Mouse (Mus musculus): ENCODE results near the gene Klhl25. TPM values are rescaled to one million over a fixed set of nuclear protein-coding genes. Genes with fewer than 3 reads are reported as not detected.
A peak's percentile ranks its signal among the peaks of the same experiment; 100 is the strongest.

Klhl25 gene
- polyA plus RNA-seq, 1 experiment from 2014 or later = 12.4 TPM

- H3K9me3 ChIP-seq (ENCODE audit: control insufficient read depth, low read length) = no peaks in the 10 kb centered on the region
- no peaks in the 10 kb centered on the region for H3K36me3 ChIP-seq (ENCODE audit: control insufficient read depth, insufficient read depth, low read length)
- WGBS = 85% methylated on average over 7 of the region's 7 CpGs
- H3K4me2 ChIP-seq (ENCODE audit: low read length) = no peak overlapping the region
- H3K27me3 ChIP-seq (replicated peaks; ENCODE audit: control insufficient read depth, insufficient read depth, low read length) = no peaks in the 10 kb centered on the region
- H3K4me3 ChIP-seq (ENCODE audit: low read depth, low read length) = no peak overlapping the region
- H3K4me1 ChIP-seq (replicated peaks; ENCODE audit: control insufficient read depth, insufficient read depth, low read length) = no peaks in the 10 kb centered on the region
- H3K27ac ChIP-seq (ENCODE audit: low read depth) = no peak overlapping the region
- ATAC-seq (replicated peaks; ENCODE audit: low FRiP score, low TSS enrichment, low read depth) (no peak), DNase-seq (ENCODE audit: low spot score) (no peak)
- no peak overlapping the region for H3K9ac ChIP-seq (ENCODE audit: low read length)
These were observed 27.4 kb upstream of the Klhl25 start for GRCm38 (mm10) chr7:75820687-75821086.

- WGBS = 85% methylated on average over 8 of the region's 8 CpGs
- no peaks in the 10 kb centered on the region for H3K27me3 ChIP-seq (replicated peaks; ENCODE audit: control insufficient read depth, insufficient read depth, low read length)
- no peaks in the 10 kb centered on the region for H3K9me3 ChIP-seq (ENCODE audit: control insufficient read depth, low read length)
- ATAC-seq (replicated peaks; ENCODE audit: low FRiP score, low TSS enrichment, low read depth) = no peak
- no peak overlapping the region for H3K4me2 ChIP-seq (ENCODE audit: low read length)
- H3K4me1 ChIP-seq (replicated peaks; ENCODE audit: control insufficient read depth, insufficient read depth, low read length) = no peaks in the 10 kb centered on the region; the same call in 1 of the 2 replicates
- H3K27ac ChIP-seq (ENCODE audit: low read depth) = no peak overlapping the region
- no peak overlapping the region for H3K4me3 ChIP-seq (ENCODE audit: low read depth, low read length)
- H3K9ac ChIP-seq (ENCODE audit: low read length) = no peak overlapping the region
- no peak for DNase-seq (ENCODE audit: low spot score)
- no peaks in the 10 kb centered on the region for H3K36me3 ChIP-seq (ENCODE audit: control insufficient read depth, insufficient read depth, low read length)
These were observed 25.9 kb upstream of the Klhl25 start for GRCm38 (mm10) chr7:75822087-75822668.

GRCm38 (mm10) chr7:75823071-75823470 lies 25.0 kb upstream of the Klhl25 start:
- DNase-seq (ENCODE audit: low spot score) = no peak
- no peaks in the 10 kb centered on the region for H3K9me3 ChIP-seq (ENCODE audit: control insufficient read depth, low read length)
- H3K4me2 ChIP-seq (ENCODE audit: low read length) = no peak overlapping the region
- no peak for ATAC-seq (replicated peaks; ENCODE audit: low FRiP score, low TSS enrichment, low read depth)
- no peak overlapping the region for H3K9ac ChIP-seq (ENCODE audit: low read length)
- no peak overlapping the region for H3K27ac ChIP-seq (ENCODE audit: low read depth)
- H3K4me1 ChIP-seq (replicated peaks; ENCODE audit: control insufficient read depth, insufficient read depth, low read length) = no peaks in the 10 kb centered on the region; the same call in 1 of the 2 replicates
- H3K27me3 ChIP-seq (replicated peaks; ENCODE audit: control insufficient read depth, insufficient read depth, low read length) = no peaks in the 10 kb centered on the region
- no peaks in the 10 kb centered on the region for H3K36me3 ChIP-seq (ENCODE audit: control insufficient read depth, insufficient read depth, low read length)
- WGBS = 79% methylated on average over 2 of the region's 2 CpGs
- no peak overlapping the region for H3K4me3 ChIP-seq (ENCODE audit: low read depth, low read length)

- no peaks in the 10 kb centered on the region; the same call in 1 of the 2 replicates for H3K4me1 ChIP-seq (replicated peaks; ENCODE audit: control insufficient read depth, insufficient read depth, low read length)
- no peak overlapping the region for H3K4me3 ChIP-seq (ENCODE audit: low read depth, low read length)
- ATAC-seq (replicated peaks; ENCODE audit: low FRiP score, low TSS enrichment, low read depth) (no peak), DNase-seq (ENCODE audit: low spot score) (no peak)
- WGBS = 24% methylated on average over 4 of the region's 4 CpGs
- no peak overlapping the region for H3K9ac ChIP-seq (ENCODE audit: low read length)
- no peaks in the 10 kb centered on the region for H3K9me3 ChIP-seq (ENCODE audit: control insufficient read depth, low read length)
- no peaks in the 10 kb centered on the region for H3K27me3 ChIP-seq (replicated peaks; ENCODE audit: control insufficient read depth, insufficient read depth, low read length)
- H3K27ac ChIP-seq (ENCODE audit: low read depth) = no peak overlapping the region
- no peak overlapping the region for H3K4me2 ChIP-seq (ENCODE audit: low read length)
- H3K36me3 ChIP-seq (ENCODE audit: control insufficient read depth, insufficient read depth, low read length) = no peaks in the 10 kb centered on the region
These were observed 21.6 kb upstream of the Klhl25 start for GRCm38 (mm10) chr7:75826360-75827103.

- no peaks in the 10 kb centered on the region; the same call in 1 of the 2 replicates for H3K4me1 ChIP-seq (replicated peaks; ENCODE audit: control insufficient read depth, insufficient read depth, low read length)
- no peaks in the 10 kb centered on the region for H3K27me3 ChIP-seq (replicated peaks; ENCODE audit: control insufficient read depth, insufficient read depth, low read length)
- no peak overlapping the region for H3K4me3 ChIP-seq (ENCODE audit: low read depth, low read length)
- no peaks in the 10 kb centered on the region for H3K36me3 ChIP-seq (ENCODE audit: control insufficient read depth, insufficient read depth, low read length)
- 100% methylated on average over 1 of the region's 1 CpGs for WGBS
- no peak overlapping the region for H3K4me2 ChIP-seq (ENCODE audit: low read length)
- no peak overlapping the region for H3K9ac ChIP-seq (ENCODE audit: low read length)
- no peak for ATAC-seq (replicated peaks; ENCODE audit: low FRiP score, low TSS enrichment, low read depth)
- no peak for DNase-seq (ENCODE audit: low spot score)
- H3K9me3 ChIP-seq (ENCODE audit: control insufficient read depth, low read length) = no peaks in the 10 kb centered on the region
- H3K27ac ChIP-seq (ENCODE audit: low read depth) = no peak overlapping the region
These were observed 20.8 kb upstream of the Klhl25 start for GRCm38 (mm10) chr7:75827357-75827756.

GRCm38 (mm10) chr7:75827850-75828249 lies 20.3 kb upstream of the Klhl25 start:
- Histone ChIP-seq H3K9ac (ENCODE audit: low read length) (no peak overlapping the region), H3K4me3 (ENCODE audit: low read depth, low read length) (no peak overlapping the region), H3K36me3 (ENCODE audit: control insufficient read depth, insufficient read depth, low read length) (no peaks in the 10 kb centered on the region), H3K4me2 (ENCODE audit: low read length) (no peak overlapping the region), H3K27ac (ENCODE audit: low read depth) (no peak overlapping the region), H3K27me3 (replicated peaks; ENCODE audit: control insufficient read depth, insufficient read depth, low read length) (no peaks in the 10 kb centered on the region), H3K9me3 (ENCODE audit: control insufficient read depth, low read length) (no peaks in the 10 kb centered on the region), H3K4me1 (replicated peaks; ENCODE audit: control insufficient read depth, insufficient read depth, low read length) (no peaks in the 10 kb centered on the region; the same call in 1 of the 2 replicates)
- peak; percentile 71 for ATAC-seq (replicated peaks; ENCODE audit: low FRiP score, low TSS enrichment, low read depth)
- DNase-seq (ENCODE audit: low spot score) = peak; percentile 88
- WGBS = 25% methylated on average over 10 of the region's 10 CpGs

GRCm38 (mm10) chr7:75828536-75828935 lies 19.6 kb upstream of the Klhl25 start:
- Histone ChIP-seq H3K9ac (ENCODE audit: low read length) (no peak overlapping the region), H3K36me3 (ENCODE audit: control insufficient read depth, insufficient read depth, low read length) (no peaks in the 10 kb centered on the region), H3K4me2 (ENCODE audit: low read length) (no peak overlapping the region), H3K4me1 (replicated peaks; ENCODE audit: control insufficient read depth, insufficient read depth, low read length) (no peaks in the 10 kb centered on the region; the same call in 1 of the 2 replicates), H3K9me3 (ENCODE audit: control insufficient read depth, low read length) (no peaks in the 10 kb centered on the region), H3K27ac (ENCODE audit: low read depth) (no peak overlapping the region), H3K27me3 (replicated peaks; ENCODE audit: control insufficient read depth, insufficient read depth, low read length) (no peaks in the 10 kb centered on the region), H3K4me3 (ENCODE audit: low read depth, low read length) (no peak overlapping the region)
- 88% methylated on average over 5 of the region's 5 CpGs for WGBS
- ATAC-seq (replicated peaks; ENCODE audit: low FRiP score, low TSS enrichment, low read depth) = no peak
- no peak for DNase-seq (ENCODE audit: low spot score)

GRCm38 (mm10) chr7:75830251-75831060 lies 17.7 kb upstream of the Klhl25 start:
- Histone ChIP-seq H3K27ac (ENCODE audit: low read depth) (no peak overlapping the region), H3K36me3 (ENCODE audit: control insufficient read depth, insufficient read depth, low read length) (no peaks in the 10 kb centered on the region), H3K4me1 (replicated peaks; ENCODE audit: control insufficient read depth, insufficient read depth, low read length) (no peaks in the 10 kb centered on the region; the same call in 1 of the 2 replicates), H3K9me3 (ENCODE audit: control insufficient read depth, low read length) (no peaks in the 10 kb centered on the region), H3K4me3 (ENCODE audit: low read depth, low read length) (no peak overlapping the region), H3K27me3 (replicated peaks; ENCODE audit: control insufficient read depth, insufficient read depth, low read length) (no peaks in the 10 kb centered on the region), H3K9ac (ENCODE audit: low read length) (no peak overlapping the region), H3K4me2 (ENCODE audit: low read length) (no peak overlapping the region)
- ATAC-seq (replicated peaks; ENCODE audit: low FRiP score, low TSS enrichment, low read depth) (no peak), DNase-seq (ENCODE audit: low spot score) (no peak)
- 72% methylated on average over 6 of the region's 6 CpGs for WGBS

Data from intestine, embryonic 14.5 days (tissue).